In the genomic region with DNA sequence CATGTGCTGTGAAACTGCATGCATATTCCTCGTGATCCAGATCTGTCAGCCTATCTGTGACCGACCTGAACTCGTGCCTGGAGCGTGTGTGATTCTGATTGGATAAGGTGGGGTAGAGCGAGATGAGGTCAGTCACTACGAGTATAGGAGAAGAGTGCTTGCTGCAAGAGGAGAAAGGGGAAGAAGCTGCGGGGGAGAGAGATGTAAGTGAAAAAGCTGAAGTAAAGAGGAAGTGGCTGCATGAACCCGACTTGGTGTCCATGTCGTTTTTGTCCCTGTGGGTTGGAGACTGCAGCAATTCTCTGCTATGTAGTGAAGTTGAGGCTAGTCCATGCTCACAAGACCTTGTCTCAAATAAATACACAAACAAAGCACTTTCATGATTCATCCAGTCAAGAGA, we compare ENCODE assay signal across 15 mouse cellular contexts.
"Had no signal": no experiment of that assay in that cellular context is flagged by ENCODE, and none has a peak within 500 bp of the region (broad histone marks: within the 10 kb centered on the region; RNA-seq: fewer than 3 reads in every experiment).

No protein-coding gene starts in this region.

- DNase-seq: gastrocnemius, adult 2 months; gastrocnemius, postnatal 10 days; gastrocnemius, postnatal 25 days; heart, adult 11 months; heart, adult 2 months; heart, postnatal 36 days; kidney, adult 18-20 months; kidney, adult 8-10 months; kidney, postnatal 10 days; kidney, postnatal 25 days; kidney, postnatal 4 days; liver; liver, embryonic 13.5 days had no signal

- ATAC-seq: hindbrain, postnatal 0 days; intestine, embryonic 16.5 days had no signal
